Mouse (Mus musculus): ENCODE data around the gene Ngb. TPM values are rescaled to one million over a fixed set of nuclear protein-coding genes. Genes with fewer than 3 reads are reported as not detected.
A peak's percentile ranks its signal among the peaks of the same experiment; 100 is the strongest.

The Ngb gene
- polyA plus RNA-seq, 1 experiment from 2014 or later, result 10.8 TPM

- peaks cover 10% of the 10 kb centered on the region for H3K36me3 ChIP-seq (ENCODE audit: control insufficient read depth, insufficient read depth, low read length)
- no peak overlapping the region for H3K4me2 ChIP-seq (ENCODE audit: low read length)
- peak; percentile 76 for ATAC-seq
Observed at GRCm38 (mm10) chr12:87107357-87107977, 5.1 kb upstream of the Ngb start.

DNA sequence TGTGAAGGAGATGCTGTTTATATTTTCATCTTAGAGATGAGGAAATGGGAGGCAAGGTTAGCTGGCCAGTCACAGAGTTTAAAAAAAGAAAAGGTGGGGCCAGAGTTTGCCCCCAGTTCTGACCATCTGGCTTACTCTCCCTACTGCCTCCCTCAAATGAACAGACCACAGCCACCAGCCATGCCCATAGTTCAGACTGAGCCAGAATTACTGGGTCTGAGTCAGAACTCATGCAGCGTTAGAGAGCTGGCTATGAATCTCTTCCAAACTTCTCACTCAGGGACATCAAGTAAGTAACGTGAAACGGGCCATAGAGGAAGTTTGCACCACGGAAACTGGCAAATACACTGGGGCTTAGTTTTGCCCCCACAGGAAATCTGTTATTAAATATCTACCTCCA lies 2.5 kb upstream of the Ngb start:
- peaks cover 2% of the 10 kb centered on the region; the same call in 1 of the 2 replicates for H3K36me3 ChIP-seq (ENCODE audit: control insufficient read depth, insufficient read depth, low read length)
- H3K4me3 ChIP-seq (ENCODE audit: low read depth, low read length), result no peak overlapping the region
- H3K27ac ChIP-seq (ENCODE audit: low read length), result no peak overlapping the region
- WGBS, result 92% methylated on average over 4 of the region's 4 CpGs
- no peaks in the 10 kb centered on the region for H3K9me3 ChIP-seq (replicated peaks; ENCODE audit: control insufficient read depth, low read length, poor library complexity, severe bottlenecking)
- peaks cover 9% of the 10 kb centered on the region; the same call in 1 of the 2 replicates for H3K27me3 ChIP-seq (ENCODE audit: control insufficient read depth, insufficient read depth, low read depth, low read length)
- H3K4me2 ChIP-seq (ENCODE audit: low read length), result no peak overlapping the region
- no peak overlapping the region for H3K9ac ChIP-seq (ENCODE audit: low read depth, low read length)
- peaks cover 6% of the 10 kb centered on the region for H3K4me1 ChIP-seq (ENCODE audit: control insufficient read depth, insufficient read depth, low read length)
- no peak for ATAC-seq

More at GRCm38 (mm10) chr12:87107357-87107977, 5.1 kb upstream of the Ngb start:
- Histone ChIP-seq H3K27ac (ENCODE audit: low read length) (no peak overlapping the region), H3K4me1 (ENCODE audit: control insufficient read depth, insufficient read depth, low read length) (no peaks in the 10 kb centered on the region), H3K9ac (ENCODE audit: low read depth, low read length) (no peak overlapping the region), H3K27me3 (ENCODE audit: control insufficient read depth, insufficient read depth, low read depth, low read length) (no peaks in the 10 kb centered on the region), H3K9me3 (replicated peaks; ENCODE audit: control insufficient read depth, low read length, poor library complexity, severe bottlenecking) (no peaks in the 10 kb centered on the region), H3K4me3 (ENCODE audit: low read depth, low read length) (no peak overlapping the region)
- WGBS, result 27% methylated on average over 3 of the region's 3 CpGs

- peaks cover 6% of the 10 kb centered on the region for H3K4me1 ChIP-seq (ENCODE audit: control insufficient read depth, insufficient read depth, low read length)
- H3K9ac ChIP-seq (ENCODE audit: low read depth, low read length), result no peak overlapping the region
- no peaks in the 10 kb centered on the region for H3K36me3 ChIP-seq (ENCODE audit: control insufficient read depth, insufficient read depth, low read length)
- no peak overlapping the region for H3K4me3 ChIP-seq (ENCODE audit: low read depth, low read length)
- 93% methylated on average over 4 of the region's 4 CpGs for WGBS
- H3K27me3 ChIP-seq (ENCODE audit: control insufficient read depth, insufficient read depth, low read depth, low read length), result peaks cover 9% of the 10 kb centered on the region; the same call in 1 of the 2 replicates
- H3K9me3 ChIP-seq (replicated peaks; ENCODE audit: control insufficient read depth, low read length, poor library complexity, severe bottlenecking), result no peaks in the 10 kb centered on the region
- H3K4me2 ChIP-seq (ENCODE audit: low read length), result no peak overlapping the region
- no peak for ATAC-seq
- no peak overlapping the region for H3K27ac ChIP-seq (ENCODE audit: low read length)
Observed at GRCm38 (mm10) chr12:87103471-87103870, 1.1 kb upstream of the Ngb start.

- no peak overlapping the region for H3K9ac ChIP-seq (ENCODE audit: low read depth, low read length)
- no peak overlapping the region for H3K4me2 ChIP-seq (ENCODE audit: low read length)
- no peak for ATAC-seq
- peaks cover 9% of the 10 kb centered on the region; the same call in 1 of the 2 replicates for H3K27me3 ChIP-seq (ENCODE audit: control insufficient read depth, insufficient read depth, low read depth, low read length)
- 80% methylated on average over 4 of the region's 4 CpGs for WGBS
- H3K9me3 ChIP-seq (replicated peaks; ENCODE audit: control insufficient read depth, low read length, poor library complexity, severe bottlenecking), result no peaks in the 10 kb centered on the region
- H3K4me1 ChIP-seq (ENCODE audit: control insufficient read depth, insufficient read depth, low read length), result peaks cover 6% of the 10 kb centered on the region
- H3K4me3 ChIP-seq (ENCODE audit: low read depth, low read length), result no peak overlapping the region
- H3K27ac ChIP-seq (ENCODE audit: low read length), result no peak overlapping the region
- H3K36me3 ChIP-seq (ENCODE audit: control insufficient read depth, insufficient read depth, low read length), result no peaks in the 10 kb centered on the region
Observed at GRCm38 (mm10) chr12:87100331-87100730, 2.0 kb downstream of the Ngb start.

DNA sequence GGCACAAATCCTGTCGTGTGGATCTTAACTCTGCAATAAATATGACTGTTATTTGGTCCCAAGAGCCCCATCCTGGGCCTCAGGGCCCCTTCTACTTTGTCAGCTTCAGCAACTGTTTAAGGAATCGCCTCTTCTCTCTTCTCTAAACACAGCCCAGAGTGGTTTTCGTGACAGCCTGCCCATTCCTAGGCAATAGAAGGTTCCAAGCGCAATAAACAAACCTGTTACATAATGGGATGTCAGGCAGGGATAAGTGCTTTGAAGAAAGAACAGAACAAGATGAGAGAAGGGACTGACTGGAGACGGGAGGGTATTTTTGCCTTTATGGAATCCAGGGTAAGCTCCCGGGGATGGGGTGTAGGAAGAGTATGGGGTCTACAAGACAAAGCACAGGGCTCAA lies 8.7 kb downstream of the Ngb start:
- WGBS, result 77% methylated on average over 6 of the region's 6 CpGs
- Histone ChIP-seq H3K27me3 (ENCODE audit: control insufficient read depth, insufficient read depth, low read depth, low read length) (no peaks in the 10 kb centered on the region), H3K4me2 (ENCODE audit: low read length) (no peak overlapping the region), H3K36me3 (ENCODE audit: control insufficient read depth, insufficient read depth, low read length) (peaks cover 9% of the 10 kb centered on the region; the same call in 1 of the 2 replicates), H3K4me1 (ENCODE audit: control insufficient read depth, insufficient read depth, low read length) (no peaks in the 10 kb centered on the region), H3K9me3 (replicated peaks; ENCODE audit: control insufficient read depth, low read length, poor library complexity, severe bottlenecking) (no peaks in the 10 kb centered on the region), H3K27ac (ENCODE audit: low read length) (no peak overlapping the region), H3K4me3 (ENCODE audit: low read depth, low read length) (no peak overlapping the region), H3K9ac (ENCODE audit: low read depth, low read length) (no peak overlapping the region)
- no peak for ATAC-seq

GRCm38 (mm10) chr12:87093249-87093648 lies 9.1 kb downstream of the Ngb start:
- Histone ChIP-seq H3K4me1 (ENCODE audit: control insufficient read depth, insufficient read depth, low read length) (no peaks in the 10 kb centered on the region), H3K36me3 (ENCODE audit: control insufficient read depth, insufficient read depth, low read length) (peaks cover 9% of the 10 kb centered on the region; the same call in 1 of the 2 replicates), H3K4me2 (ENCODE audit: low read length) (no peak overlapping the region), H3K9me3 (replicated peaks; ENCODE audit: control insufficient read depth, low read length, poor library complexity, severe bottlenecking) (no peaks in the 10 kb centered on the region), H3K27ac (ENCODE audit: low read length) (no peak overlapping the region), H3K27me3 (ENCODE audit: control insufficient read depth, insufficient read depth, low read depth, low read length) (no peaks in the 10 kb centered on the region), H3K4me3 (ENCODE audit: low read depth, low read length) (no peak overlapping the region), H3K9ac (ENCODE audit: low read depth, low read length) (no peak overlapping the region)
- ATAC-seq, result no peak
- WGBS, result 79% methylated on average over 4 of the region's 4 CpGs

- Histone ChIP-seq H3K27ac (ENCODE audit: low read length) (no peak overlapping the region), H3K27me3 (ENCODE audit: control insufficient read depth, insufficient read depth, low read depth, low read length) (no peaks in the 10 kb centered on the region), H3K4me2 (ENCODE audit: low read length) (no peak overlapping the region), H3K36me3 (ENCODE audit: control insufficient read depth, insufficient read depth, low read length) (peaks cover 10% of the 10 kb centered on the region), H3K4me1 (ENCODE audit: control insufficient read depth, insufficient read depth, low read length) (no peaks in the 10 kb centered on the region), H3K9me3 (replicated peaks; ENCODE audit: control insufficient read depth, low read length, poor library complexity, severe bottlenecking) (no peaks in the 10 kb centered on the region), H3K9ac (ENCODE audit: low read depth, low read length) (no peak overlapping the region), H3K4me3 (ENCODE audit: low read depth, low read length) (no peak overlapping the region)
- ATAC-seq, result no peak
- 80% methylated on average over 2 of the region's 2 CpGs for WGBS
Observed at GRCm38 (mm10) chr12:87091916-87092315, 10.4 kb downstream of the Ngb start.

DNA sequence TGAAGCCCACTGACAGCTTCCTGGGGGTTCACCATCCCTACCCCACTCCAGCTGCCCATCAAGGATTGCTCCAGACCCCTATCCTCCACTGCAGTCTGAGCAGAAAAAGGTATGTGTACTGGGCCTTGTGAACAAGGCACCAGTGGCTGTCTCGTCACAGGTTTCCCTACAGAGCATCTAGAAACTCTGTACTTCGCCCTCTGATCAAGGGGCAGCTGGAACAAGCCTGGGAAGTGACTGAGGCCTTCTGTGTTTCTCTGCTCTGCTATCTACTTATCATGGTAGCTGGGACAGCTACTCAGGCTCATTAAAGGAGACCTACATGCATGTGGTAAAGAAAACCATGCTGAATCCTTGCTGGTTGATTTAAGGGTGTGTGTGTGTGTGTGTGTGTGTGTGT lies 12.6 kb downstream of the Ngb start:
- peaks cover 16% of the 10 kb centered on the region for H3K36me3 ChIP-seq (ENCODE audit: control insufficient read depth, insufficient read depth, low read length)
- no peak overlapping the region for H3K4me3 ChIP-seq (ENCODE audit: low read depth, low read length)
- H3K9me3 ChIP-seq (replicated peaks; ENCODE audit: control insufficient read depth, low read length, poor library complexity, severe bottlenecking), result no peaks in the 10 kb centered on the region
- no peak overlapping the region for H3K9ac ChIP-seq (ENCODE audit: low read depth, low read length)
- H3K4me1 ChIP-seq (ENCODE audit: control insufficient read depth, insufficient read depth, low read length), result no peaks in the 10 kb centered on the region
- no peak for ATAC-seq
- no peak overlapping the region for H3K27ac ChIP-seq (ENCODE audit: low read length)
- 78% methylated on average over 2 of the region's 2 CpGs for WGBS
- no peak overlapping the region for H3K4me2 ChIP-seq (ENCODE audit: low read length)
- no peaks in the 10 kb centered on the region for H3K27me3 ChIP-seq (ENCODE audit: control insufficient read depth, insufficient read depth, low read depth, low read length)

- Histone ChIP-seq H3K4me1 (ENCODE audit: control insufficient read depth, insufficient read depth, low read length) (no peaks in the 10 kb centered on the region), H3K4me2 (ENCODE audit: low read length) (no peak overlapping the region), H3K9ac (ENCODE audit: low read depth, low read length) (no peak overlapping the region), H3K27ac (ENCODE audit: low read length) (no peak overlapping the region), H3K36me3 (ENCODE audit: control insufficient read depth, insufficient read depth, low read length) (peaks cover 20% of the 10 kb centered on the region), H3K27me3 (ENCODE audit: control insufficient read depth, insufficient read depth, low read depth, low read length) (no peaks in the 10 kb centered on the region), H3K9me3 (replicated peaks; ENCODE audit: control insufficient read depth, low read length, poor library complexity, severe bottlenecking) (no peaks in the 10 kb centered on the region), H3K4me3 (ENCODE audit: low read depth, low read length) (no peak overlapping the region)
- ATAC-seq, result no peak
- 78% methylated on average over 4 of the region's 4 CpGs for WGBS
Observed at GRCm38 (mm10) chr12:87089255-87089654, 13.1 kb downstream of the Ngb start.
